Mouse (Mus musculus) kidney, embryonic 14.5 days (tissue): ENCODE measurements around the gene Gpkow. TPM values are rescaled to one million over a fixed set of nuclear protein-coding genes. Genes with fewer than 3 reads are reported as not detected.
"Not testable (repeated sequence)": the region's sequence is repeated elsewhere in the genome, so short reads cannot be mapped to it uniquely, and the experiment has no call there.

Experiments used
- ATAC-seq: fragments of 200-750 bp; cut with Nextera tagmentation; 2 replicates; pipeline ENCODE4 v1.8.0; 2017; ENCODE audit warnings: moderate number of reproducible peaks, mild to moderate bottlenecking, moderate TSS enrichment, moderate library complexity; ENCODE audit not compliant: low FRiP score, low TSS enrichment
- H3K27ac ChIP-seq: fragments of 300-500 bp; sonication (generic); 2 replicates; pipeline ENCODE4 v1.5.1; 2014; ENCODE audit warnings: low read depth, mild to moderate bottlenecking, low read length, moderate library complexity, mixed read lengths
- H3K27me3 ChIP-seq: fragments of 300-500 bp; sonication (generic); 2 replicates; pipeline ENCODE4 v1.6.1; 2014; ENCODE audit warnings: mild to moderate bottlenecking, low read length; ENCODE audit not compliant: control insufficient read depth, insufficient read depth
- H3K36me3 ChIP-seq: fragments of 300-500 bp; sonication (generic); 2 replicates; pipeline ENCODE4 v1.6.1; 2014; ENCODE audit warnings: low read length, mixed read lengths; ENCODE audit not compliant: control insufficient read depth, insufficient read depth
- H3K4me1 ChIP-seq: fragments of 300-500 bp; sonication (generic); 2 replicates; pipeline ENCODE4 v1.6.1; 2014; ENCODE audit warnings: low read length, mixed read lengths; ENCODE audit not compliant: control insufficient read depth, insufficient read depth
- H3K4me2 ChIP-seq: fragments of 300-500 bp; sonication (generic); replicated peaks from 2 replicates; pipeline ENCODE4 v1.6.1; 2014; ENCODE audit warnings: low read depth, mild to moderate bottlenecking, low read length
- H3K4me3 ChIP-seq: fragments of 300-500 bp; sonication (generic); 2 replicates; pipeline ENCODE4 v1.5.1; 2014; ENCODE audit warnings: mild to moderate bottlenecking, low read length
- H3K9ac ChIP-seq: fragments of 300-500 bp; sonication (generic); 2 replicates; pipeline ENCODE4 v1.6.1; 2014; ENCODE audit warnings: low read depth, mild to moderate bottlenecking, low read length, moderate library complexity
- H3K9me3 ChIP-seq: fragments of 300-500 bp; sonication (generic); 2 replicates; pipeline ENCODE4 v1.6.1; 2016; ENCODE audit warnings: low read length; ENCODE audit not compliant: control insufficient read depth
- WGBS: fragments of 180-500 bp; shearing (Covaris S2); extraction: QIAGEN DNeasy Blood & Tissue Kit; methylation state at CpG from one replicate; pipeline ENCODE4 v1.1.7; 2014; 5-methylcytosine and 5-hydroxymethylcytosine counted together
- polyA plus RNA-seq: library from polyadenylated mRNA; unstranded; fragments of >200 nt; fragmentation: Nextera tagmentation; extraction: Ambion mirVana; gene quantifications from 2 replicates; pipeline ENCODE4 v1.2.1, GENCODE M21; 2014

The Gpkow gene
- polyA plus RNA-seq, 1 experiment from 2014 or later, result 47.4 TPM

GRCm38 (mm10) chrX:7679405-7680056, 17.4 kb upstream of the Gpkow start:
- Histone ChIP-seq H3K27me3 (no peaks in the 10 kb centered on the region), H3K27ac (no peak overlapping the region), H3K36me3 (no peaks in the 10 kb centered on the region), H3K4me1 (no peaks in the 10 kb centered on the region), H3K9me3 (no peaks in the 10 kb centered on the region), H3K9ac (no peak overlapping the region), H3K4me3 (peak overlapping the region; percentile 28; the same call in 1 of the 2 replicates), H3K4me2 (peak overlapping the region; percentile 40)
- 21% methylated on average over 27 of the region's 27 CpGs for WGBS
- ATAC-seq, result peak; percentile 95

- H3K27ac ChIP-seq, result no peak overlapping the region
- H3K4me3 ChIP-seq, result peak overlapping the region; percentile 28; the same call in 1 of the 2 replicates
- no peaks in the 10 kb centered on the region for H3K36me3 ChIP-seq
- 22% methylated on average over 12 of the region's 12 CpGs for WGBS
- no peaks in the 10 kb centered on the region for H3K27me3 ChIP-seq
- H3K4me1 ChIP-seq, result no peaks in the 10 kb centered on the region
- H3K9ac ChIP-seq, result no peak overlapping the region
- ATAC-seq, result peak; percentile 25; the same call in 1 of the 2 replicates
- H3K9me3 ChIP-seq, result no peaks in the 10 kb centered on the region
- peak overlapping the region; percentile 40 for H3K4me2 ChIP-seq
These were observed 16.9 kb upstream of the Gpkow start for GRCm38 (mm10) chrX:7680057-7680412.

- no peaks in the 10 kb centered on the region for H3K27me3 ChIP-seq
- WGBS, result 70% methylated on average over 14 of the region's 14 CpGs
- H3K4me1 ChIP-seq, result no peaks in the 10 kb centered on the region
- no peak within 1 kb of the TSS for H3K9ac ChIP-seq
- H3K4me2 ChIP-seq, result peak within 1 kb of the TSS; percentile 40
- H3K36me3 ChIP-seq, result no peaks in the 10 kb centered on the region
- H3K9me3 ChIP-seq, result no peaks in the 10 kb centered on the region
- no peak for ATAC-seq
- no peak within 1 kb of the TSS for H3K27ac ChIP-seq
- peak within 1 kb of the TSS; percentile 28; the same call in 1 of the 2 replicates for H3K4me3 ChIP-seq
These were observed 16.1 kb upstream of the Gpkow start, which contains the start of gene Magix for GRCm38 (mm10) chrX:7680864-7681263. Gene Magix (minus strand): TSS chrX:7681251.

- no peaks in the 10 kb centered on the region for H3K27me3 ChIP-seq
- WGBS, result 95% methylated on average over 2 of the region's 2 CpGs
- H3K4me3 ChIP-seq, result no peak overlapping the region
- no peaks in the 10 kb centered on the region for H3K36me3 ChIP-seq
- no peak overlapping the region for H3K9ac ChIP-seq
- no peak for ATAC-seq
- no peaks in the 10 kb centered on the region for H3K9me3 ChIP-seq
- no peaks in the 10 kb centered on the region for H3K4me1 ChIP-seq
- H3K27ac ChIP-seq, result no peak overlapping the region
- H3K4me2 ChIP-seq, result no peak overlapping the region
These were observed 8.6 kb upstream of the Gpkow start for GRCm38 (mm10) chrX:7688321-7688720.

DNA sequence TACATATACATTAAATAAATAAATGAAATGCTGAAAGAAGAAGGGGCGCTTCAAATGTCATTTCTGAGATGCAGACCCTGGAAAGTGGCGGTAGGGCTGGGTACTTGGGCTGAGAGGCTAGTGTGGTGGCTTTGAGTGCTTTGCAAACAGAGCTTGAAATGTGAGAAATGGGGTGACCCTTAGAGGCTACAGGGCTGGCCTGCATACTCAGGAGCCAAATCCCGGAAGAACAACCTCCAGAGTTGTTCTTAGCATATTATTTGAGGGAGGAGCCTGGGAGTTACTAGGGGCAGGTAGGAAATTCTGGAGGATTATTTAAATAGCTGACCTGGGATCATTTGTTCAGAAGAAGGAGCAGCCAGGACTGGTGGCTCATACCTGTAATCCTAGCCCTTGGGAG, 6.4 kb upstream of the Gpkow start:
- H3K4me1 ChIP-seq, result no peaks in the 10 kb centered on the region
- no peak overlapping the region for H3K4me2 ChIP-seq
- H3K9ac ChIP-seq, result no peak overlapping the region
- H3K4me3 ChIP-seq, result no peak overlapping the region
- no peaks in the 10 kb centered on the region for H3K27me3 ChIP-seq
- H3K36me3 ChIP-seq, result no peaks in the 10 kb centered on the region
- H3K27ac ChIP-seq, result no peak overlapping the region
- WGBS, result 55% methylated on average over 3 of the region's 3 CpGs
- H3K9me3 ChIP-seq, result no peaks in the 10 kb centered on the region
- ATAC-seq, result no peak

DNA sequence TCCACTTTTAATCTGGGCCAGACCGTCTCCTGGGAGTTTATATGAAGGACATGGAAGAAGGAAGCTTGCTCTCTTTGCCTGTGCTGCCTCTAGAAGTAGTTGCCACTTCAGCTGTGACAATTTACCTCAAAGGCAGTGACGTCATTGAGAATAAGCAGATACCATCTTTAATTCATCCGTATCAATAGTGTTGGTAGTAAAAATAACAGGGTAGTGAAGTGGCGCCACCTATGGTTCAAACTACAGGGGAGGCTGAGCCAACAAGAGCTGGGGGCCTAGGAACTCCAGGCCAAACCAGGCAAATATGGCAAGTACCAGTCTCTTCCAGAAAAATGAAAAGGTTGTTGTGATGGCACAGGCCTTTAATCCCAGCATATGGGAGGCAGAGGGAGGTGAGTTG, 4.1 kb upstream of the Gpkow start:
- no peak for ATAC-seq
- H3K4me3 ChIP-seq, result no peak overlapping the region
- WGBS, result 43% methylated on average over 4 of the region's 4 CpGs
- H3K27me3 ChIP-seq, result no peaks in the 10 kb centered on the region
- H3K9me3 ChIP-seq, result no peaks in the 10 kb centered on the region
- H3K36me3 ChIP-seq, result no peaks in the 10 kb centered on the region
- H3K9ac ChIP-seq, result no peak overlapping the region
- H3K4me2 ChIP-seq, result no peak overlapping the region
- no peaks in the 10 kb centered on the region for H3K4me1 ChIP-seq
- H3K27ac ChIP-seq, result no peak overlapping the region

- ATAC-seq, result no peak; the same call in 1 of the 2 replicates
- WGBS, result 35% methylated on average over 6 of the region's 6 CpGs
- Histone ChIP-seq H3K27ac (no peak overlapping the region), H3K9me3 (no peaks in the 10 kb centered on the region), H3K9ac (no peak overlapping the region), H3K27me3 (no peaks in the 10 kb centered on the region), H3K4me3 (peak overlapping the region; percentile 61; the same call in 1 of the 2 replicates), H3K4me2 (peak overlapping the region; percentile 30; the same call in 1 of the 2 replicates), H3K4me1 (no peaks in the 10 kb centered on the region), H3K36me3 (peaks cover 8% of the 10 kb centered on the region; the same call in 1 of the 2 replicates)
These were observed 411 bp upstream of the Gpkow start for GRCm38 (mm10) chrX:7696520-7696919.

GRCm38 (mm10) chrX:7713764-7714134, 16.8 kb downstream of the Gpkow start:
- H3K4me1 ChIP-seq, H3K9me3 ChIP-seq, H3K27ac ChIP-seq, H3K27me3 ChIP-seq, H3K36me3 ChIP-seq, ATAC-seq: not testable (repeated sequence)
- WGBS, result 40% methylated on average over 5 of the region's 12 CpGs
- peak overlapping the region; percentile 48; the same call in 1 of the 2 replicates for H3K9ac ChIP-seq
- peak overlapping the region; percentile 33; the same call in 1 of the 2 replicates for H3K4me3 ChIP-seq
- H3K4me2 ChIP-seq, result peak overlapping the region; percentile 36

GRCm38 (mm10) chrX:7714135-7714899, 17.4 kb downstream of the Gpkow start, which contains the start of gene Wdr45:
Gene Wdr45 (plus strand): TSS chrX:7714333.
- Histone ChIP-seq H3K4me2 (peak within 1 kb of the TSS; percentile 36), H3K9ac (peak within 1 kb of the TSS; percentile 48; the same call in 1 of the 2 replicates), H3K4me3 (peak within 1 kb of the TSS; percentile 33; the same call in 1 of the 2 replicates)
- H3K36me3 ChIP-seq, H3K27me3 ChIP-seq, H3K4me1 ChIP-seq, H3K27ac ChIP-seq, H3K9me3 ChIP-seq: not testable (repeated sequence)
- peak; percentile 97 for ATAC-seq
- 21% methylated on average over 27 of the region's 60 CpGs for WGBS
